Mouse (Mus musculus): ENCODE measurements around the gene Man2b2. TPM values are rescaled to one million over a fixed set of nuclear protein-coding genes. Genes with fewer than 3 reads are reported as not detected.

The Man2b2 gene
- total RNA-seq, 2 experiments from 2014 or later: 27.8 to 28.2 TPM

DNA sequence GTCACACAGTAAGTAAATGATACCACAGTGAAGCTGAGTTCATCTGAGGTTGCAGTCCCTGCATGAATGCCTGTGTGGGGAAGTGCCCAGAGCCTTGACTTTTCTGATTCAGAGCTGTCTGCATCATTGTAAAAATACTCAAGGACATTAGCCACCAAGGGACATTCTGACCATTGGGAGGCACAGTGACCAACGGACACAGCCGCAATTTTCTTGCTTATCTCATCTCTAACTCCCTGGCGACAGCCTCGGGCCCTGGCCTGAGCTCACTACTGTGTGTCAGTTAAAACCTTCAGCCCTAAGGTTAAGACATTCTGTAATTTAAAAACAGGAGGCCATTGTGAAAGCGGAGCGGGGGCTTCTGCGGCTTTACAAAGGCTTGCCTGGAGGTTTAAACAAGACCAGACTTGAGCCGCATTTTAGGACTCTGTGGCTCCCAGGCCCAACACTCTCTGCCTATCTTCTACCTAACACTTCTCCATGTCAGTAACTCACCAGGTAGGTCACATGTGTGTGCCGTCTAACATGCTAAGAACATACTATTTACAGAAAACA, 54.4 kb downstream of the Man2b2 start:
- no peak for DNase-seq (ENCODE audit: extremely low spot score in 1 of 2, low spot score in 1 of 2)

- no peak for DNase-seq (ENCODE audit: extremely low spot score in 1 of 2, low spot score in 1 of 2)
Measured at GRCm38 (mm10) chr5:36775317-36775716, 55.1 kb downstream of the Man2b2 start.

GRCm38 (mm10) chr5:36772586-36772985, 57.9 kb downstream of the Man2b2 start:
- DNase-seq (ENCODE audit: extremely low spot score in 1 of 2, low spot score in 1 of 2): no peak

- DNase-seq (ENCODE audit: extremely low spot score in 1 of 2, low spot score in 1 of 2): no peak
Measured at GRCm38 (mm10) chr5:36769603-36770002, 60.9 kb downstream of the Man2b2 start.

DNA sequence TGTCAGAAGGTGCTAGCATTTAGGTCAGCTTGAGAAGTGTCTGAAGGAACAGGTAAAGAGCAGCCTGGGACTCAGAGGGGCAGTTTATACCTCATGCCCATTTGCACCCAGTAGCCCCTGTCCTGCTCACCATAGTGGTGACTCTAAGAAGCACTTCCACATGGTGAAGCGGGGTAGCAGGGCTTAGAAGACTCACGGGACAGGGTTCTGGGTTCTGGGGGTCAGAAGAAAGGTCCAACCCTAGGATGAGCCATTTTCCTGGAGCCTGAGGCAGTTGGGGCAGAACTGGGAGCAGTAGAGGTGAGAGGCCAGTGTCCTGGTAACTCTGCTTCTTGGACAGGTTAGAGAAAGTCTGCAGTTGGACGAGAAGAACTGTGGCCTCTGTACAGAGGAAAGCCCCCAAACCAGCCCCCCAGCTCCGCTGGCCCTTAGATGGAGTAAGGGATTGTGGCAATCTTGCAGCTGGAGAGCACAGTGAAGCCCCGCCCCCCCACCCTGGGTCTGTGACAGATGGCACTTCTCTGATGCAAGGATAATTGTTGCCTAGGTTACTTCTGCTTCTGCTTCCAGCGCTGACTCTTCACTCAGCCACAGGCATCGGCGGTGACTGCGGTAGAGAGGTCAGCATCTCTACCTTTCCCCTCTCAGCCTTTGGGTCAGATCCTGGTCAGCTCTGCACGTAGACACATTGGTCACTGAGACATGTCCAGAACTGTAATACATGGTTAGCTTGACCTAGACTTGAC, 63.3 kb downstream of the Man2b2 start:
- no peak for DNase-seq (ENCODE audit: extremely low spot score in 1 of 2, low spot score in 1 of 2)

DNA sequence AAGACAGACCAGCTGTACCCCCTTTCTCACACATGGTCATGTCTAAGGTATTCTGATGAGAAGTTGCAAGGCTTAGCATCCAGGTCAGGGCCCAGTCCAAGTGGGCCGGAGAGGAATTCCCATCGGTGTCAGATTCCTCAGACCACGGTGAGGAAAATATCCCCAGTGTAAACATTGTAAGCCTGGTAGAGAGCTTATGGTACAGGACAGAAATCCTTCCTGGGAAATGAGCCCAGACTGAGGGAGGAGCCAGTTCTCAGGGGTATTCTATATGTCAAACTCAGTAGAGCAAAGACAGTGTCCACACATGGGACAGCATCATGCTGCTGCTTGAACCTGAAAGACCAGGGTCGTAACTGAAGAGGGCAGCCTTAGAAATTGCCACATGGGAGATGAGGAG, 70.6 kb downstream of the Man2b2 start:
- no peak for DNase-seq (ENCODE audit: extremely low spot score in 1 of 2, low spot score in 1 of 2)

DNA sequence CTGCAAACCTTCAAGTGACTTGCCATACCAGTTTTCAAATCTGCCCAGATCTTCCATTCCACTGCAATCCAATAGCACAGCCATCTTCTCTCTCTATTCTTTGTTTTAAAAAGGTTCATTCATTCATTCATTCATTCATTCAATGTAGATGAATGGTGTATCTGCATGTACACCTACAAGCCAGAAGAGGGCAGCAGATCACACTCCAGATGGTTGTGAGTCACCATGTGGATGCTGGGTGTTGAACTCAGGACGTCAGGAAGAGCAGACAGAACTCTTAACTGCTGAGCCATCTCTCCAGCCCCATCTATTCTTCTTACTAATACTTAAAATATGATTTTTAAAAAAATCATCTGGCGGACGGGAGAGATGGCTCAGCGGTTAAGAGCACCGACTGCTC, 73.4 kb downstream of the Man2b2 start:
- DNase-seq (ENCODE audit: extremely low spot score in 1 of 2, low spot score in 1 of 2): no peak

Other genes starting within 250 kb of the Man2b2 start
- gene Tbc1d14, start 237.4 kb downstream of the Man2b2 start, total RNA-seq (2021): 100 to 1,000 TPM in 1 of 2 experiments, 10 to 100 TPM in 1; 92.4 to 104 TPM
- 100 to 1,000 TPM in 1 of 2 experiments, 10 to 100 TPM in 1; 87.8 to 107 TPM for gene D5Ertd579e, start 134.6 kb downstream of the Man2b2 start, total RNA-seq (2021)
- 10 to 100 TPM; 25.2 to 26.1 TPM for gene Bloc1s4, start 82.0 kb downstream of the Man2b2 start, total RNA-seq (2021)
- gene Mrfap1, start 33.9 kb downstream of the Man2b2 start, total RNA-seq (2021): 100 to 1,000 TPM; 569 to 617 TPM
- gene Ppp2r2c, start 37.9 kb upstream of the Man2b2 start, total RNA-seq (2021): 100 to 1,000 TPM; 388 to 418 TPM
- 100 to 1,000 TPM; 191 to 192 TPM for gene Wfs1, start 158.6 kb upstream of the Man2b2 start, total RNA-seq (2021)

Measured in layer of hippocampus, postnatal 25 days (tissue).